Mouse (Mus musculus) testis, adult 2 months (tissue): Measurements from ENCODE around the gene Slc16a2. TPM values are rescaled to one million over a fixed set of nuclear protein-coding genes. Genes with fewer than 3 reads are reported as not detected.
"Not testable (repeated sequence)": the region's sequence is repeated elsewhere in the genome, so short reads cannot be mapped to it uniquely, and the experiment has no call there.

ENCODE experiments used
- H3K27ac ChIP-seq: fragments of 200-500 bp; 2 replicates; pipeline ENCODE4 v1.5.1; 2012; ENCODE audit warnings: low read depth, low read length; ENCODE audit not compliant: control insufficient read depth, insufficient read depth
- H3K27me3 ChIP-seq: fragments of 200-500 bp; 2 replicates; pipeline ENCODE4 v1.6.1; 2012; ENCODE audit warnings: mild to moderate bottlenecking, low read length, moderate library complexity; ENCODE audit not compliant: control insufficient read depth, insufficient read depth
- H3K36me3 ChIP-seq: fragments of 200-500 bp; 2 replicates; pipeline ENCODE4 v1.6.1; 2012; ENCODE audit warnings: mild to moderate bottlenecking, low read length; ENCODE audit not compliant: control insufficient read depth, insufficient read depth
- H3K4me1 ChIP-seq: fragments of 200-500 bp; 2 replicates; pipeline ENCODE4 v1.6.1; 2012; ENCODE audit warnings: low read length; ENCODE audit not compliant: control insufficient read depth, insufficient read depth
- H3K4me3 ChIP-seq: fragments of 200-500 bp; 2 replicates; pipeline ENCODE4 v1.5.1; 2012; ENCODE audit warnings: low read depth, mild to moderate bottlenecking, low read length, moderate library complexity, mixed read lengths; ENCODE audit not compliant: control insufficient read depth
- CTCF ChIP-seq: fragments of 200-500 bp; IDR thresholded peaks from 2 replicates; pipeline ENCODE4 v1.5.1; 2012; ENCODE audit warnings: low read depth, mild to moderate bottlenecking, inconsistent platforms, low read length, moderate library complexity; ENCODE audit not compliant: control insufficient read depth, insufficient read depth, insufficient replicate concordance
- POLR2A ChIP-seq: fragments of 200-500 bp; IDR thresholded peaks from 2 replicates; pipeline ENCODE4 v1.6.1; 2012; ENCODE audit warnings: low read depth, mild to moderate bottlenecking, inconsistent platforms, low read length, moderate library complexity; ENCODE audit not compliant: control insufficient read depth
- polyA plus RNA-seq: library from polyadenylated mRNA; depleted of rRNA; stranded (reverse); fragments of >200 nt; gene quantifications from 2 replicates; pipeline ENCODE4 v1.2.3, GENCODE M21; 2012

The Slc16a2 gene
- polyA plus RNA-seq, 1 experiment: 1.7 TPM

GRCm38 (mm10) chrX:103692916-103693315 lies 128.9 kb downstream of the Slc16a2 start:
- no peak overlapping the region for H3K4me3 ChIP-seq
- H3K27ac ChIP-seq: no peak overlapping the region
- TF ChIP-seq POLR2A (no peak), CTCF (no peak)
- peaks cover 7% of the 10 kb centered on the region for H3K4me1 ChIP-seq
- no peaks in the 10 kb centered on the region for H3K27me3 ChIP-seq
- no peaks in the 10 kb centered on the region for H3K36me3 ChIP-seq

GRCm38 (mm10) chrX:103688551-103688950 lies 133.2 kb downstream of the Slc16a2 start:
- H3K27me3 ChIP-seq: no peaks in the 10 kb centered on the region
- no peaks in the 10 kb centered on the region for H3K36me3 ChIP-seq
- H3K4me3 ChIP-seq: no peak overlapping the region
- TF ChIP-seq POLR2A (no peak), CTCF (no peak)
- H3K27ac ChIP-seq: no peak overlapping the region
- H3K4me1 ChIP-seq: no peaks in the 10 kb centered on the region

GRCm38 (mm10) chrX:103674674-103675073 lies 147.1 kb downstream of the Slc16a2 start:
- TF ChIP-seq POLR2A (no peak), CTCF (no peak)
- H3K36me3 ChIP-seq: no peaks in the 10 kb centered on the region
- no peaks in the 10 kb centered on the region for H3K27me3 ChIP-seq

GRCm38 (mm10) chrX:103673761-103674160 lies 148.0 kb downstream of the Slc16a2 start:
- Histone ChIP-seq H3K36me3 (no peaks in the 10 kb centered on the region), H3K27me3 (no peaks in the 10 kb centered on the region), H3K4me1 (no peaks in the 10 kb centered on the region), H3K27ac (no peak overlapping the region), H3K4me3 (no peak overlapping the region)
- TF ChIP-seq CTCF: no peak
- TF ChIP-seq POLR2A: no peak

More at GRCm38 (mm10) chrX:103674674-103675073, 147.1 kb downstream of the Slc16a2 start:
- H3K27ac ChIP-seq: no peak overlapping the region
- H3K4me1 ChIP-seq: no peaks in the 10 kb centered on the region
- no peak overlapping the region for H3K4me3 ChIP-seq

- no peaks in the 10 kb centered on the region for H3K27me3 ChIP-seq
- H3K4me1 ChIP-seq: no peaks in the 10 kb centered on the region
- H3K4me3 ChIP-seq: no peak overlapping the region
- TF ChIP-seq CTCF (no peak), POLR2A (no peak)
- no peak overlapping the region for H3K27ac ChIP-seq
- H3K36me3 ChIP-seq: no peaks in the 10 kb centered on the region
These were observed 151.5 kb downstream of the Slc16a2 start for GRCm38 (mm10) chrX:103670245-103670644.

GRCm38 (mm10) chrX:103664445-103664844 lies 157.3 kb downstream of the Slc16a2 start:
- not testable (repeated sequence) for H3K4me1 ChIP-seq, H3K27ac ChIP-seq, H3K4me3 ChIP-seq, H3K36me3 ChIP-seq, H3K27me3 ChIP-seq

- H3K27me3 ChIP-seq: no peaks in the 10 kb centered on the region
- H3K4me1 ChIP-seq: no peaks in the 10 kb centered on the region
- no peaks in the 10 kb centered on the region for H3K36me3 ChIP-seq
These were observed 162.8 kb downstream of the Slc16a2 start for GRCm38 (mm10) chrX:103658985-103659384.

GRCm38 (mm10) chrX:103653021-103653420 lies 168.8 kb downstream of the Slc16a2 start:
- H3K36me3 ChIP-seq: no peaks in the 10 kb centered on the region
- H3K27ac ChIP-seq: no peak overlapping the region
- no peak for TF ChIP-seq POLR2A
- TF ChIP-seq CTCF: no peak
- H3K4me3 ChIP-seq: no peak overlapping the region
- H3K27me3 ChIP-seq: no peaks in the 10 kb centered on the region
- no peaks in the 10 kb centered on the region for H3K4me1 ChIP-seq

More at GRCm38 (mm10) chrX:103658985-103659384, 162.8 kb downstream of the Slc16a2 start:
- no peak overlapping the region for H3K27ac ChIP-seq
- TF ChIP-seq CTCF: no peak
- no peak for TF ChIP-seq POLR2A
- H3K4me3 ChIP-seq: no peak overlapping the region
